Mouse (Mus musculus) left cerebral cortex, postnatal 10 days (tissue): ENCODE measurements at regions not wholly inside any gene's neighbourhood (a gene's known extent, or its start where the extent isn't known, plus 50 kb on each side); places are given as distances from the start of the nearest gene placed in this dataset.

Experiments used
- DNase-seq, 2 experiments: peaks; one replicate each; pipeline ENCODE4 v3.0.0; 2021 to 2022; ENCODE audit warnings: low spot score in 2 of 2, mixed read lengths in 1 of 2; ENCODE audit errors: extremely low spot score in 1 of 2
- intact Hi-C: fragments of 180-260 bp; cut with DNase I; formaldehyde crosslinking; loops from one replicate; pipeline ENCODE4 v1.15.1; 2025

- no peak for DNase-seq
- intact Hi-C loops, result no loop called here
Measured at GRCm38 (mm10) chr7:119252742-119253141, 68.3 kb upstream of the Gpr139 start.

GRCm38 (mm10) chr7:119251679-119252078, 67.3 kb upstream of the Gpr139 start:
- intact Hi-C loops, result no loop called here

GRCm38 (mm10) chr7:119250381-119250780, 66.0 kb upstream of the Gpr139 start:
- intact Hi-C loops, result no loop called here
- DNase-seq, result no peak

More at GRCm38 (mm10) chr7:119251679-119252078, 67.3 kb upstream of the Gpr139 start:
- DNase-seq, result no peak

- intact Hi-C loops, result no loop called here
- DNase-seq, result peak in 1 of 2 experiments; percentile 22
Measured at GRCm38 (mm10) chr7:119244785-119245184, 60.4 kb upstream of the Gpr139 start.

GRCm38 (mm10) chr7:119236343-119236742, 51.9 kb upstream of the Gpr139 start:
- DNase-seq, result no peak
- intact Hi-C loops, result no loop called here
